Mouse (Mus musculus) liver, embryonic 11.5 days (tissue): ENCODE data around the gene Akap8l. TPM values are rescaled to one million over a fixed set of nuclear protein-coding genes. Genes with fewer than 3 reads are reported as not detected.

Experiments
- ATAC-seq: fragments of 200-750 bp; cut with Nextera tagmentation; replicated peaks from 2 replicates; pipeline ENCODE4 v1.8.0; 2017; ENCODE audit warnings: moderate number of reproducible peaks, mild to moderate bottlenecking, moderate TSS enrichment, moderate library complexity; ENCODE audit not compliant: low FRiP score
- DNase-seq: peaks from one replicate; pipeline ENCODE4 v3.0.0-alpha.2; 2017; ENCODE audit warnings: low spot score
- H3K27ac ChIP-seq: fragments of 300-500 bp; sonication (generic); 2 replicates; pipeline ENCODE4 v1.5.1; 2014; ENCODE audit warnings: mild to moderate bottlenecking, low read depth, low read length, control low read depth
- H3K27me3 ChIP-seq: fragments of 300-500 bp; sonication (generic); replicated peaks from 2 replicates; pipeline ENCODE4 v1.6.1; 2014; ENCODE audit warnings: low read length, mixed read lengths; ENCODE audit not compliant: control insufficient read depth, insufficient read depth
- H3K36me3 ChIP-seq: fragments of 300-500 bp; sonication (generic); 2 replicates; pipeline ENCODE4 v1.6.1; 2014; ENCODE audit warnings: mild to moderate bottlenecking, low read length, moderate library complexity, mixed read lengths; ENCODE audit not compliant: control insufficient read depth, insufficient read depth
- H3K4me1 ChIP-seq: fragments of 300-500 bp; sonication (generic); replicated peaks from 2 replicates; pipeline ENCODE4 v1.6.1; 2014; ENCODE audit warnings: low read length, mixed read lengths; ENCODE audit not compliant: control insufficient read depth, insufficient read depth
- H3K4me2 ChIP-seq: fragments of 300-500 bp; sonication (generic); 2 replicates; pipeline ENCODE4 v1.6.1; 2014; ENCODE audit warnings: mild to moderate bottlenecking, control low read depth, moderate library complexity
- H3K4me3 ChIP-seq: fragments of 300-500 bp; sonication (generic); 2 replicates; pipeline ENCODE4 v1.5.1; 2014; ENCODE audit warnings: low read depth, low read length, control low read depth
- H3K9ac ChIP-seq: fragments of 300-500 bp; sonication (generic); 2 replicates; pipeline ENCODE4 v1.6.1; 2014; ENCODE audit warnings: low read depth, low read length, control low read depth
- H3K9me3 ChIP-seq: fragments of 300-500 bp; sonication (generic); 2 replicates; pipeline ENCODE4 v1.6.1; 2016; ENCODE audit warnings: low read length, inconsistent platforms, mixed read lengths; ENCODE audit not compliant: control insufficient read depth
- WGBS: fragments of 180-500 bp; shearing (Covaris S2); extraction: QIAGEN DNeasy Blood & Tissue Kit; methylation state at CpG from one replicate; pipeline ENCODE4 v1.1.7; 2014; 5-methylcytosine and 5-hydroxymethylcytosine counted together
- polyA plus RNA-seq: library from polyadenylated mRNA; unstranded; fragments of >200 nt; fragmentation: Nextera tagmentation; extraction: Ambion mirVana; gene quantifications from 2 replicates; pipeline ENCODE4 v1.2.1, GENCODE M21; 2014

Gene Akap8l
- polyA plus RNA-seq, 1 experiment from 2014 or later: 74.3 TPM

GRCm38 (mm10) chr17:32382576-32382975 lies 32.2 kb upstream of the Akap8l start:
- H3K27ac ChIP-seq: no peak overlapping the region
- H3K4me1 ChIP-seq: 0 out of 2 replicates have a peak, but pooled peaks cover 3% of the 10 kb centered on the region
- no peak overlapping the region for H3K4me2 ChIP-seq
- H3K27me3 ChIP-seq: no peaks in the 10 kb centered on the region
- H3K9me3 ChIP-seq: no peaks in the 10 kb centered on the region
- ATAC-seq (no peak), DNase-seq (no peak)
- no peak overlapping the region for H3K9ac ChIP-seq
- H3K36me3 ChIP-seq: peaks cover 1% of the 10 kb centered on the region; the same call in 1 of the 2 replicates
- H3K4me3 ChIP-seq: no peak overlapping the region
- WGBS: 83% methylated on average over 7 of the region's 7 CpGs

GRCm38 (mm10) chr17:32378786-32379185 lies 28.4 kb upstream of the Akap8l start:
- Histone ChIP-seq H3K4me1 (peaks cover 15% of the 10 kb centered on the region), H3K4me2 (no peak overlapping the region), H3K9ac (no peak overlapping the region), H3K4me3 (no peak overlapping the region), H3K36me3 (peaks cover 9% of the 10 kb centered on the region; the same call in 1 of the 2 replicates), H3K27ac (no peak overlapping the region), H3K27me3 (no peaks in the 10 kb centered on the region), H3K9me3 (no peaks in the 10 kb centered on the region)
- 75% methylated on average over 2 of the region's 2 CpGs for WGBS
- no peak for ATAC-seq
- DNase-seq: no peak

- Histone ChIP-seq H3K4me2 (0 out of 2 replicates have a peak overlapping the region, but pooled peaks have one; percentile 9), H3K27ac (no peak overlapping the region)
- 68% methylated on average over 9 of the region's 9 CpGs for WGBS
Observed at GRCm38 (mm10) chr17:32377137-32377536, 26.7 kb upstream of the Akap8l start.

GRCm38 (mm10) chr17:32376475-32376874 lies 26.1 kb upstream of the Akap8l start:
- Histone ChIP-seq H3K9ac (no peak overlapping the region), H3K9me3 (no peaks in the 10 kb centered on the region), H3K36me3 (peaks cover 9% of the 10 kb centered on the region; the same call in 1 of the 2 replicates), H3K27me3 (no peaks in the 10 kb centered on the region), H3K27ac (peak overlapping the region; percentile 32; the same call in 1 of the 2 replicates), H3K4me1 (peaks cover 15% of the 10 kb centered on the region), H3K4me3 (no peak overlapping the region), H3K4me2 (no peak overlapping the region)
- 86% methylated on average over 15 of the region's 15 CpGs for WGBS
- ATAC-seq: no peak
- no peak for DNase-seq

More at GRCm38 (mm10) chr17:32377137-32377536, 26.7 kb upstream of the Akap8l start:
- no peaks in the 10 kb centered on the region for H3K9me3 ChIP-seq
- DNase-seq (no peak), ATAC-seq (peak; percentile 63; the same call in 1 of the 2 replicates)
- H3K4me1 ChIP-seq: peaks cover 15% of the 10 kb centered on the region
- peaks cover 9% of the 10 kb centered on the region; the same call in 1 of the 2 replicates for H3K36me3 ChIP-seq
- no peaks in the 10 kb centered on the region for H3K27me3 ChIP-seq
- H3K4me3 ChIP-seq: no peak overlapping the region
- no peak overlapping the region for H3K9ac ChIP-seq

- H3K27ac ChIP-seq: peak overlapping the region; percentile 71
Observed at GRCm38 (mm10) chr17:32368991-32369578, 18.7 kb upstream of the Akap8l start.

GRCm38 (mm10) chr17:32367706-32368105 lies 17.3 kb upstream of the Akap8l start:
- Histone ChIP-seq H3K36me3 (no peaks in the 10 kb centered on the region), H3K27me3 (no peaks in the 10 kb centered on the region), H3K4me2 (no peak overlapping the region), H3K9me3 (no peaks in the 10 kb centered on the region), H3K9ac (no peak overlapping the region), H3K4me3 (no peak overlapping the region), H3K27ac (no peak overlapping the region), H3K4me1 (peaks cover 27% of the 10 kb centered on the region)
- no peak for ATAC-seq
- whole genome bisulfite sequencing: 87% methylated on average over 11 of the region's 11 CpGs
- no peak for DNase-seq

More at GRCm38 (mm10) chr17:32368991-32369578, 18.7 kb upstream of the Akap8l start:
- 16% methylated on average over 12 of the region's 17 CpGs for WGBS
- no peak for DNase-seq
- ATAC-seq: peak; percentile 67
- H3K36me3 ChIP-seq: no peaks in the 10 kb centered on the region
- no peaks in the 10 kb centered on the region for H3K27me3 ChIP-seq
- peak overlapping the region; percentile 54 for H3K9ac ChIP-seq
- H3K4me3 ChIP-seq: peak overlapping the region; percentile 50
- H3K4me1 ChIP-seq: peaks cover 18% of the 10 kb centered on the region
- H3K9me3 ChIP-seq: no peaks in the 10 kb centered on the region
- peak overlapping the region; percentile 72 for H3K4me2 ChIP-seq

GRCm38 (mm10) chr17:32365296-32365695 lies 14.9 kb upstream of the Akap8l start:
- DNase-seq: no peak
- H3K27me3 ChIP-seq: no peaks in the 10 kb centered on the region
- peak overlapping the region; percentile 96 for H3K4me3 ChIP-seq
- H3K9me3 ChIP-seq: no peaks in the 10 kb centered on the region
- WGBS: 32% methylated on average over 1 of the region's 1 CpGs
- ATAC-seq: peak; percentile 73
- H3K36me3 ChIP-seq: peaks cover 16% of the 10 kb centered on the region
- H3K4me2 ChIP-seq: peak overlapping the region; percentile 92
- no peak overlapping the region; the same call in 1 of the 2 replicates for H3K9ac ChIP-seq
- H3K4me1 ChIP-seq: peaks cover 31% of the 10 kb centered on the region
- peak overlapping the region; percentile 81 for H3K27ac ChIP-seq

- H3K27me3 ChIP-seq: no peaks in the 10 kb centered on the region
- no peaks in the 10 kb centered on the region for H3K9me3 ChIP-seq
- peaks cover 20% of the 10 kb centered on the region for H3K36me3 ChIP-seq
- peak overlapping the region; percentile 96 for H3K9ac ChIP-seq
- 44% methylated on average over 5 of the region's 5 CpGs for WGBS
- peak overlapping the region; percentile 81 for H3K27ac ChIP-seq
- H3K4me1 ChIP-seq: peaks cover 31% of the 10 kb centered on the region
- no peak for DNase-seq
- ATAC-seq: 0 out of 2 replicates have a peak, but pooled peaks have one; percentile 4
- peak overlapping the region; percentile 92 for H3K4me2 ChIP-seq
- peak overlapping the region; percentile 96 for H3K4me3 ChIP-seq
Observed at GRCm38 (mm10) chr17:32364850-32365249, 14.4 kb upstream of the Akap8l start.

GRCm38 (mm10) chr17:32364331-32364730 lies 13.9 kb upstream of the Akap8l start:
- H3K4me3 ChIP-seq: peak overlapping the region; percentile 96
- H3K4me2 ChIP-seq: peak overlapping the region; percentile 92
- peaks cover 31% of the 10 kb centered on the region for H3K4me1 ChIP-seq
- ATAC-seq: peak; percentile 84
- no peaks in the 10 kb centered on the region for H3K27me3 ChIP-seq
- H3K9me3 ChIP-seq: no peaks in the 10 kb centered on the region
- peak; percentile 83 for DNase-seq
- H3K36me3 ChIP-seq: peaks cover 26% of the 10 kb centered on the region
- H3K27ac ChIP-seq: peak overlapping the region; percentile 81
- WGBS: under 1% methylated on average over 47 of the region's 47 CpGs
- H3K9ac ChIP-seq: peak overlapping the region; percentile 96
